Mouse (Mus musculus): Measurements from ENCODE around the gene Casc4. TPM values are rescaled to one million over a fixed set of nuclear protein-coding genes. Genes with fewer than 3 reads are reported as not detected.

Casc4 gene
- polyA plus RNA-seq, 1 experiment from 2014 or later, result 3.9 TPM

- no peaks in the 10 kb centered on the region for H3K9me3 ChIP-seq (replicated peaks)
- no peak overlapping the region for H3K4me2 ChIP-seq
- H3K4me1 ChIP-seq (replicated peaks), result no peaks in the 10 kb centered on the region
- no peaks in the 10 kb centered on the region for H3K36me3 ChIP-seq (replicated peaks)
- H3K27me3 ChIP-seq, result peaks cover 5% of the 10 kb centered on the region; the same call in 1 of the 2 replicates
- no peak for ATAC-seq (ENCODE audit: insufficient read depth)
- no peak overlapping the region for H3K4me3 ChIP-seq (replicated peaks)
- H3K9ac ChIP-seq, result no peak overlapping the region
- no peak overlapping the region for H3K27ac ChIP-seq (replicated peaks)
- 72% methylated on average over 5 of the region's 5 CpGs for WGBS (ENCODE audit: insufficient replicate concordance)
Measured at GRCm38 (mm10) chr2:121859380-121859980, 7.3 kb upstream of the Casc4 start.

GRCm38 (mm10) chr2:121866071-121866601 is 634 bp upstream of the Casc4 start:
- Histone ChIP-seq H3K4me3 (replicated peaks) (peak overlapping the region; percentile 69), H3K4me1 (replicated peaks) (peaks cover 25% of the 10 kb centered on the region), H3K4me2 (peak overlapping the region; percentile 96), H3K9ac (0 out of 2 replicates have a peak overlapping the region, but pooled peaks have one; percentile 39), H3K27ac (replicated peaks) (no peak overlapping the region), H3K27me3 (peaks cover 33% of the 10 kb centered on the region), H3K9me3 (replicated peaks) (no peaks in the 10 kb centered on the region), H3K36me3 (replicated peaks) (no peaks in the 10 kb centered on the region)
- ATAC-seq (ENCODE audit: insufficient read depth), result no peak
- WGBS (ENCODE audit: insufficient replicate concordance), result 5% methylated on average over 18 of the region's 18 CpGs

- Histone ChIP-seq H3K4me1 (replicated peaks) (peaks cover 25% of the 10 kb centered on the region), H3K9me3 (replicated peaks) (no peaks in the 10 kb centered on the region), H3K4me3 (replicated peaks) (peak overlapping the region; percentile 69), H3K27ac (replicated peaks) (no peak overlapping the region), H3K36me3 (replicated peaks) (no peaks in the 10 kb centered on the region), H3K4me2 (peak overlapping the region; percentile 96), H3K9ac (peak overlapping the region; percentile 61), H3K27me3 (peaks cover 33% of the 10 kb centered on the region)
- peak; percentile 40 for ATAC-seq (ENCODE audit: insufficient read depth)
- WGBS (ENCODE audit: insufficient replicate concordance), result 1% methylated on average over 63 of the region's 63 CpGs
Measured at GRCm38 (mm10) chr2:121867051-121867928, 520 bp downstream of the Casc4 start.

GRCm38 (mm10) chr2:121879506-121879905 is 12.7 kb downstream of the Casc4 start:
- 61% methylated on average over 1 of the region's 1 CpGs for WGBS (ENCODE audit: insufficient replicate concordance)
- ATAC-seq (ENCODE audit: insufficient read depth), result no peak
- H3K4me1 ChIP-seq (replicated peaks), result no peaks in the 10 kb centered on the region
- H3K27ac ChIP-seq (replicated peaks), result no peak overlapping the region
- H3K9me3 ChIP-seq (replicated peaks), result no peaks in the 10 kb centered on the region
- H3K36me3 ChIP-seq (replicated peaks), result no peaks in the 10 kb centered on the region
- H3K9ac ChIP-seq, result no peak overlapping the region
- H3K27me3 ChIP-seq, result no peaks in the 10 kb centered on the region
- no peak overlapping the region for H3K4me2 ChIP-seq
- H3K4me3 ChIP-seq (replicated peaks), result no peak overlapping the region

- no peaks in the 10 kb centered on the region for H3K36me3 ChIP-seq (replicated peaks)
- H3K4me3 ChIP-seq (replicated peaks), result no peak overlapping the region
- H3K9me3 ChIP-seq (replicated peaks), result no peaks in the 10 kb centered on the region
- H3K4me1 ChIP-seq (replicated peaks), result no peaks in the 10 kb centered on the region
- no peak overlapping the region for H3K9ac ChIP-seq
- no peak overlapping the region for H3K27ac ChIP-seq (replicated peaks)
- no peak overlapping the region for H3K4me2 ChIP-seq
- no peaks in the 10 kb centered on the region for H3K27me3 ChIP-seq
- 28% methylated on average over 1 of the region's 1 CpGs for WGBS (ENCODE audit: insufficient replicate concordance)
- ATAC-seq (ENCODE audit: insufficient read depth), result no peak
Measured at GRCm38 (mm10) chr2:121885509-121886106, 18.8 kb downstream of the Casc4 start.

GRCm38 (mm10) chr2:121886406-121886805 is 19.6 kb downstream of the Casc4 start:
- no peaks in the 10 kb centered on the region for H3K36me3 ChIP-seq (replicated peaks)
- H3K4me2 ChIP-seq, result no peak overlapping the region
- no peak for ATAC-seq (ENCODE audit: insufficient read depth)
- WGBS (ENCODE audit: insufficient replicate concordance), result 64% methylated on average over 1 of the region's 1 CpGs
- H3K27me3 ChIP-seq, result no peaks in the 10 kb centered on the region
- H3K4me3 ChIP-seq (replicated peaks), result no peak overlapping the region
- no peak overlapping the region for H3K9ac ChIP-seq
- H3K9me3 ChIP-seq (replicated peaks), result no peaks in the 10 kb centered on the region
- H3K27ac ChIP-seq (replicated peaks), result no peak overlapping the region
- H3K4me1 ChIP-seq (replicated peaks), result no peaks in the 10 kb centered on the region

GRCm38 (mm10) chr2:121888720-121889497 is 22.1 kb downstream of the Casc4 start:
- Histone ChIP-seq H3K9ac (no peak overlapping the region), H3K9me3 (replicated peaks) (no peaks in the 10 kb centered on the region), H3K27ac (replicated peaks) (no peak overlapping the region), H3K4me3 (replicated peaks) (no peak overlapping the region), H3K27me3 (no peaks in the 10 kb centered on the region), H3K36me3 (replicated peaks) (no peaks in the 10 kb centered on the region), H3K4me1 (replicated peaks) (no peaks in the 10 kb centered on the region), H3K4me2 (no peak overlapping the region)
- ATAC-seq (ENCODE audit: insufficient read depth), result no peak
- WGBS (ENCODE audit: insufficient replicate concordance), result 60% methylated on average over 3 of the region's 3 CpGs

GRCm38 (mm10) chr2:121895261-121895660 is 28.5 kb downstream of the Casc4 start:
- ATAC-seq (ENCODE audit: insufficient read depth), result no peak

GRCm38 (mm10) chr2:121896825-121897224 is 30.1 kb downstream of the Casc4 start:
- H3K9ac ChIP-seq, result no peak overlapping the region
- no peaks in the 10 kb centered on the region for H3K9me3 ChIP-seq (replicated peaks)
- no peaks in the 10 kb centered on the region for H3K4me1 ChIP-seq (replicated peaks)
- H3K27me3 ChIP-seq, result no peaks in the 10 kb centered on the region
- no peak overlapping the region for H3K4me3 ChIP-seq (replicated peaks)
- ATAC-seq (ENCODE audit: insufficient read depth), result no peak
- H3K36me3 ChIP-seq (replicated peaks), result no peaks in the 10 kb centered on the region
- H3K4me2 ChIP-seq, result no peak overlapping the region
- WGBS (ENCODE audit: insufficient replicate concordance), result 65% methylated on average over 1 of the region's 1 CpGs
- no peak overlapping the region for H3K27ac ChIP-seq (replicated peaks)

More at GRCm38 (mm10) chr2:121895261-121895660, 28.5 kb downstream of the Casc4 start:
- no peak overlapping the region for H3K4me3 ChIP-seq (replicated peaks)
- no peaks in the 10 kb centered on the region for H3K4me1 ChIP-seq (replicated peaks)
- WGBS (ENCODE audit: insufficient replicate concordance), result 68% methylated on average over 2 of the region's 2 CpGs
- no peak overlapping the region for H3K4me2 ChIP-seq
- no peaks in the 10 kb centered on the region for H3K36me3 ChIP-seq (replicated peaks)
- no peaks in the 10 kb centered on the region for H3K9me3 ChIP-seq (replicated peaks)
- H3K27me3 ChIP-seq, result no peaks in the 10 kb centered on the region
- no peak overlapping the region for H3K9ac ChIP-seq
- H3K27ac ChIP-seq (replicated peaks), result no peak overlapping the region

GRCm38 (mm10) chr2:121909975-121910374 is 43.2 kb downstream of the Casc4 start:
- no peak for ATAC-seq (ENCODE audit: insufficient read depth)
- no peaks in the 10 kb centered on the region for H3K9me3 ChIP-seq (replicated peaks)
- H3K27me3 ChIP-seq, result no peaks in the 10 kb centered on the region
- WGBS (ENCODE audit: insufficient replicate concordance), result 77% methylated on average over 3 of the region's 3 CpGs
- no peaks in the 10 kb centered on the region for H3K4me1 ChIP-seq (replicated peaks)
- H3K4me2 ChIP-seq, result no peak overlapping the region
- no peak overlapping the region for H3K4me3 ChIP-seq (replicated peaks)
- no peak overlapping the region for H3K9ac ChIP-seq
- H3K36me3 ChIP-seq (replicated peaks), result no peaks in the 10 kb centered on the region; the same call in none of the 2 replicates
- H3K27ac ChIP-seq (replicated peaks), result no peak overlapping the region

Data from liver, embryonic 15.5 days (tissue).